Mouse (Mus musculus): Measurements from ENCODE around the gene Timm10b. TPM values are rescaled to one million over a fixed set of nuclear protein-coding genes. Genes with fewer than 3 reads are reported as not detected.
A peak's percentile ranks its signal among the peaks of the same experiment; 100 is the strongest.

Timm10b gene
- total and polyA plus RNA-seq, 3 experiments = 24.0 to 261 (median 131) TPM

- Histone ChIP-seq H3K9me3 (replicated peaks) (no peaks in the 10 kb centered on the region), H3K4me1 (ENCODE audit: insufficient read depth, low read depth, low read length) (peaks cover 12% of the 10 kb centered on the region), H3K36me3 (replicated peaks) (peaks cover 18% of the 10 kb centered on the region), H3K27me3 (ENCODE audit: insufficient read depth, low read length) (no peaks in the 10 kb centered on the region), H3K4me3 (ENCODE audit: low read depth, low read length) (peak within 1 kb of the TSS; percentile 65)
- peak; percentile 60 for DNase-seq (ENCODE audit: low spot score)
- peak; percentile 89 for ATAC-seq (ENCODE audit: extremely low read depth, insufficient number of reproducible peaks, low FRiP score, poor library complexity, severe bottlenecking)
- TF ChIP-seq CTCF (IDR thresholded peaks at IDR 0.05; ENCODE audit: low read depth, low read length) (peak; percentile 5; the same call in 1 of the 2 replicates), TAL1 (conservative IDR thresholded peaks at IDR 0.05; ENCODE audit: low read depth, low read length) (no peak), GATA2 (IDR thresholded peaks at IDR 0.05; ENCODE audit: borderline replicate concordance, low read depth, low read length) (no peak)
Measured at GRCm38 (mm10) chr7:105650639-105651435, 11.0 kb downstream of the Timm10b start, which contains the start of gene Dnhd1. Gene Dnhd1 (plus strand): TSS chr7:105650827.

GRCm38 (mm10) chr7:105685541-105686197 is 45.8 kb downstream of the Timm10b start:
- H3K4me1 ChIP-seq (ENCODE audit: insufficient read depth, low read depth, low read length) = no peaks in the 10 kb centered on the region
- TF ChIP-seq GATA1 (IDR thresholded peaks at IDR 0.05; ENCODE audit: borderline replicate concordance, low read length) = no peak
- TF ChIP-seq CTCF (IDR thresholded peaks at IDR 0.05; ENCODE audit: low read depth, low read length) = no peak
- no peak for TF ChIP-seq POLR2AphosphoS5 (IDR thresholded peaks at IDR 0.05; ENCODE audit: insufficient replicate concordance, low read depth, low read length)
- TF ChIP-seq GATA2 (IDR thresholded peaks at IDR 0.05; ENCODE audit: borderline replicate concordance, low read depth, low read length) = no peak
- TF ChIP-seq TAL1 (conservative IDR thresholded peaks at IDR 0.05; ENCODE audit: low read depth, low read length) = no peak
- ATAC-seq (ENCODE audit: extremely low read depth, insufficient number of reproducible peaks, low FRiP score, poor library complexity, severe bottlenecking) = no peak
- no peak overlapping the region for H3K4me3 ChIP-seq (ENCODE audit: low read depth, low read length)
- DNase-seq (ENCODE audit: low spot score) = no peak
- H3K9me3 ChIP-seq (replicated peaks) = no peaks in the 10 kb centered on the region
- no peaks in the 10 kb centered on the region for H3K36me3 ChIP-seq (replicated peaks)
- H3K27me3 ChIP-seq (ENCODE audit: insufficient read depth, low read length) = peaks cover 5% of the 10 kb centered on the region; the same call in 1 of the 2 replicates

GRCm38 (mm10) chr7:105690875-105691274 is 51.0 kb downstream of the Timm10b start:
- DNase-seq (ENCODE audit: low spot score) (no peak), ATAC-seq (ENCODE audit: extremely low read depth, insufficient number of reproducible peaks, low FRiP score, poor library complexity, severe bottlenecking) (no peak; the same call in 1 of the 2 replicates)
- H3K36me3 ChIP-seq (replicated peaks) = no peaks in the 10 kb centered on the region
- no peak overlapping the region for H3K4me3 ChIP-seq (ENCODE audit: low read depth, low read length)
- H3K4me1 ChIP-seq (ENCODE audit: insufficient read depth, low read depth, low read length) = no peaks in the 10 kb centered on the region
- TF ChIP-seq GATA1 (IDR thresholded peaks at IDR 0.05; ENCODE audit: borderline replicate concordance, low read length) (no peak), GATA2 (IDR thresholded peaks at IDR 0.05; ENCODE audit: borderline replicate concordance, low read depth, low read length) (no peak), CTCF (IDR thresholded peaks at IDR 0.05; ENCODE audit: low read depth, low read length) (no peak), TAL1 (conservative IDR thresholded peaks at IDR 0.05; ENCODE audit: low read depth, low read length) (no peak), POLR2AphosphoS5 (IDR thresholded peaks at IDR 0.05; ENCODE audit: insufficient replicate concordance, low read depth, low read length) (no peak)
- H3K27me3 ChIP-seq (ENCODE audit: insufficient read depth, low read length) = peaks cover 6% of the 10 kb centered on the region
- no peaks in the 10 kb centered on the region for H3K9me3 ChIP-seq (replicated peaks)

Other genes with a start within 250 kb of the Timm10b start
- gene Fam160a2, start 240.0 kb upstream of the Timm10b start, total RNA-seq (2014; fragmentation: Nextera tagmentation) = 41.9 and 42.1 TPM in 2 replicates
- 11.4 and 16.3 TPM in 2 replicates for gene Fam160a2, start 240.0 kb upstream of the Timm10b start, total RNA-seq (2017)
- 53.1 and 55.8 TPM in 2 replicates for gene Fam160a2, start 240.0 kb upstream of the Timm10b start, polyA plus RNA-seq (2012)
- gene Cnga4, start 235.5 kb upstream of the Timm10b start, total RNA-seq (2014; fragmentation: Nextera tagmentation) = not detected in 2 replicates
- gene Cnga4, start 235.5 kb upstream of the Timm10b start, total RNA-seq (2017) = not detected in 2 replicates
- gene Cnga4, start 235.5 kb upstream of the Timm10b start, polyA plus RNA-seq (2012) = not detected in 2 replicates
- not detected in 2 replicates for gene Cckbr, start 214.3 kb upstream of the Timm10b start, total RNA-seq (2014; fragmentation: Nextera tagmentation)
- 0.05 TPM in 1 of 2 replicates, not detected in the other for gene Cckbr, start 214.3 kb upstream of the Timm10b start, total RNA-seq (2017)
- not detected in 2 replicates for gene Cckbr, start 214.3 kb upstream of the Timm10b start, polyA plus RNA-seq (2012)
- gene Cavin3, start 157.8 kb upstream of the Timm10b start, total RNA-seq (2014; fragmentation: Nextera tagmentation) = not detected in 2 replicates
- 0.06 TPM in 1 of 2 replicates, not detected in the other for gene Cavin3, start 157.8 kb upstream of the Timm10b start, total RNA-seq (2017)
- gene Cavin3, start 157.8 kb upstream of the Timm10b start, polyA plus RNA-seq (2012) = not detected in 2 replicates
- gene Smpd1, start 85.7 kb upstream of the Timm10b start, total RNA-seq (2014; fragmentation: Nextera tagmentation) = 19.2 and 23.7 TPM in 2 replicates
- gene Smpd1, start 85.7 kb upstream of the Timm10b start, total RNA-seq (2017) = 14.5 and 22.4 TPM in 2 replicates
- gene Smpd1, start 85.7 kb upstream of the Timm10b start, polyA plus RNA-seq (2012) = 12.0 and 12.8 TPM in 2 replicates
- gene Apbb1, start 58.4 kb upstream of the Timm10b start, total RNA-seq (2014; fragmentation: Nextera tagmentation) = not detected in 2 replicates
- 0.27 and 0.64 TPM in 2 replicates for gene Apbb1, start 58.4 kb upstream of the Timm10b start, total RNA-seq (2017)
- gene Apbb1, start 58.4 kb upstream of the Timm10b start, polyA plus RNA-seq (2012) = 0.02 and 0.03 TPM in 2 replicates
- not detected in 2 replicates for gene Hpx, start 39.9 kb upstream of the Timm10b start, total RNA-seq (2014; fragmentation: Nextera tagmentation)
- not detected in 2 replicates for gene Hpx, start 39.9 kb upstream of the Timm10b start, total RNA-seq (2017)
- not detected in 2 replicates for gene Hpx, start 39.9 kb upstream of the Timm10b start, polyA plus RNA-seq (2012)
- gene Trim3, start 6.5 kb upstream of the Timm10b start, total RNA-seq (2014; fragmentation: Nextera tagmentation) = 12.0 and 16.7 TPM in 2 replicates
- 9.3 and 11.5 TPM in 2 replicates for gene Trim3, start 6.5 kb upstream of the Timm10b start, total RNA-seq (2017)
- gene Trim3, start 6.5 kb upstream of the Timm10b start, polyA plus RNA-seq (2012) = 4.6 and 5.3 TPM in 2 replicates
- 22.8 and 34.7 TPM in 2 replicates for gene Arfip2, start 360 bp downstream of the Timm10b start, total RNA-seq (2014; fragmentation: Nextera tagmentation)
- gene Arfip2, start 360 bp downstream of the Timm10b start, total RNA-seq (2017) = 35.3 and 35.8 TPM in 2 replicates
- gene Arfip2, start 360 bp downstream of the Timm10b start, polyA plus RNA-seq (2012) = 57.5 and 64.7 TPM in 2 replicates
- 6.0 and 17.0 TPM in 2 replicates for gene Gm45799, start 496 bp downstream of the Timm10b start, total RNA-seq (2014; fragmentation: Nextera tagmentation)
- gene Gm45799, start 496 bp downstream of the Timm10b start, total RNA-seq (2017) = 3.2 and 5.3 TPM in 2 replicates
- gene Gm45799, start 496 bp downstream of the Timm10b start, polyA plus RNA-seq (2012) = 96.6 and 137 TPM in 2 replicates
- gene Dnhd1, start 10.8 kb downstream of the Timm10b start, total RNA-seq (2014; fragmentation: Nextera tagmentation) = 2.2 and 2.9 TPM in 2 replicates
- gene Dnhd1, start 10.8 kb downstream of the Timm10b start, total RNA-seq (2017) = 1.9 and 2.1 TPM in 2 replicates
- gene Dnhd1, start 10.8 kb downstream of the Timm10b start, polyA plus RNA-seq (2012) = 0.02 TPM in 1 of 2 replicates, not detected in the other
- gene Ilk, start 96.5 kb downstream of the Timm10b start, total RNA-seq (2014; fragmentation: Nextera tagmentation) = 200 and 228 TPM in 2 replicates
- gene Ilk, start 96.5 kb downstream of the Timm10b start, total RNA-seq (2017) = 89.3 and 99.4 TPM in 2 replicates
- gene Ilk, start 96.5 kb downstream of the Timm10b start, polyA plus RNA-seq (2012) = 19.8 and 21.1 TPM in 2 replicates
- gene Rrp8, start 97.3 kb downstream of the Timm10b start, total RNA-seq (2014; fragmentation: Nextera tagmentation) = 51.5 and 69.0 TPM in 2 replicates
- gene Rrp8, start 97.3 kb downstream of the Timm10b start, total RNA-seq (2017) = 27.4 and 29.4 TPM in 2 replicates
- 30.4 and 35.1 TPM in 2 replicates for gene Rrp8, start 97.3 kb downstream of the Timm10b start, polyA plus RNA-seq (2012)
- gene Taf10, start 104.3 kb downstream of the Timm10b start, total RNA-seq (2014; fragmentation: Nextera tagmentation) = 353 and 389 TPM in 2 replicates
- 202 and 540 TPM in 2 replicates for gene Taf10, start 104.3 kb downstream of the Timm10b start, total RNA-seq (2017)
- 263 and 330 TPM in 2 replicates for gene Taf10, start 104.3 kb downstream of the Timm10b start, polyA plus RNA-seq (2012)
- gene Tpp1, start 112.2 kb downstream of the Timm10b start, total RNA-seq (2014; fragmentation: Nextera tagmentation) = 157 and 173 TPM in 2 replicates
- gene Tpp1, start 112.2 kb downstream of the Timm10b start, total RNA-seq (2017) = 67.3 and 72.9 TPM in 2 replicates
- 48.8 and 49.0 TPM in 2 replicates for gene Tpp1, start 112.2 kb downstream of the Timm10b start, polyA plus RNA-seq (2012)
- gene Dchs1, start 147.6 kb downstream of the Timm10b start, total RNA-seq (2014; fragmentation: Nextera tagmentation) = not detected in 2 replicates
- gene Dchs1, start 147.6 kb downstream of the Timm10b start, total RNA-seq (2017) = 0.05 and 0.06 TPM in 2 replicates
- gene Dchs1, start 147.6 kb downstream of the Timm10b start, polyA plus RNA-seq (2012) = under 0.01 TPM in 1 of 2 replicates, not detected in the other
- gene Mrpl17, start 171.0 kb downstream of the Timm10b start, total RNA-seq (2014; fragmentation: Nextera tagmentation) = 159 and 162 TPM in 2 replicates
- gene Mrpl17, start 171.0 kb downstream of the Timm10b start, total RNA-seq (2017) = 50.3 and 58.4 TPM in 2 replicates
- gene Mrpl17, start 171.0 kb downstream of the Timm10b start, polyA plus RNA-seq (2012) = 111 and 125 TPM in 2 replicates

All from G1E (cell line).